Mouse (Mus musculus) neural tube, embryonic 11.5 days (tissue): ENCODE measurements around the gene S1pr5. TPM values are rescaled to one million over a fixed set of nuclear protein-coding genes. Genes with fewer than 3 reads are reported as not detected.

Experiments used
- ATAC-seq: fragments of 200-750 bp; cut with Nextera tagmentation; 2 replicates; pipeline ENCODE4 v1.8.0; 2017; ENCODE audit warnings: moderate number of reproducible peaks, mild to moderate bottlenecking, moderate TSS enrichment, moderate library complexity; ENCODE audit not compliant: insufficient read depth, low FRiP score, low TSS enrichment
- DNase-seq: peaks from one replicate; pipeline ENCODE4 v3.0.0-alpha.2; 2015; ENCODE audit warnings: low spot score
- H3K27ac ChIP-seq: fragments of 300-500 bp; sonication (generic); 2 replicates; pipeline ENCODE4 v1.5.1; 2014; ENCODE audit warnings: low read depth, mild to moderate bottlenecking, low read length
- H3K27me3 ChIP-seq: fragments of 300-500 bp; sonication (generic); 2 replicates; pipeline ENCODE4 v1.6.1; 2014; ENCODE audit warnings: mild to moderate bottlenecking, low read length, mixed read lengths; ENCODE audit not compliant: control insufficient read depth, insufficient read depth
- H3K36me3 ChIP-seq: fragments of 300-500 bp; sonication (generic); 2 replicates; pipeline ENCODE4 v1.6.1; 2014; ENCODE audit warnings: mild to moderate bottlenecking, low read length, moderate library complexity, mixed read lengths; ENCODE audit not compliant: control insufficient read depth, insufficient read depth
- H3K4me1 ChIP-seq: fragments of 300-500 bp; sonication (generic); 2 replicates; pipeline ENCODE4 v1.6.1; 2014; ENCODE audit warnings: low read length, mixed read lengths; ENCODE audit not compliant: control insufficient read depth, insufficient read depth
- H3K4me2 ChIP-seq: fragments of 300-500 bp; sonication (generic); 2 replicates; pipeline ENCODE4 v1.6.1; 2014; ENCODE audit warnings: low read depth, mild to moderate bottlenecking, moderate library complexity
- H3K4me3 ChIP-seq: fragments of 300-500 bp; sonication (generic); 2 replicates; pipeline ENCODE4 v1.5.1; 2014; ENCODE audit warnings: low read depth, low read length
- H3K9ac ChIP-seq: fragments of 300-500 bp; sonication (generic); 2 replicates; pipeline ENCODE4 v1.6.1; 2014; ENCODE audit warnings: mild to moderate bottlenecking, low read length
- H3K9me3 ChIP-seq: fragments of 300-500 bp; sonication (generic); 2 replicates; pipeline ENCODE4 v1.6.1; 2016; ENCODE audit warnings: low read length; ENCODE audit not compliant: control insufficient read depth
- WGBS: fragments of 180-500 bp; shearing (Covaris S2); extraction: QIAGEN DNeasy Blood & Tissue Kit; methylation state at CpG from one replicate; pipeline ENCODE4 v1.1.7; 2014; 5-methylcytosine and 5-hydroxymethylcytosine counted together
- polyA plus RNA-seq: library from polyadenylated mRNA; unstranded; fragments of >200 nt; fragmentation: Nextera tagmentation; extraction: Ambion mirVana; gene quantifications from 2 replicates; pipeline ENCODE4 v1.2.1, GENCODE M21; 2014

S1pr5 gene
- polyA plus RNA-seq, 1 experiment from 2014 or later = 0.73 TPM

GRCm38 (mm10) chr9:21236991-21237367 lies 11.3 kb downstream of the S1pr5 start:
- Histone ChIP-seq H3K4me2 (peak overlapping the region; percentile 71), H3K36me3 (peaks cover 11% of the 10 kb centered on the region), H3K27ac (no peak overlapping the region), H3K4me1 (peaks cover 8% of the 10 kb centered on the region; the same call in 1 of the 2 replicates), H3K4me3 (no peak overlapping the region), H3K27me3 (no peaks in the 10 kb centered on the region), H3K9ac (no peak overlapping the region), H3K9me3 (no peaks in the 10 kb centered on the region)
- WGBS = 88% methylated on average over 25 of the region's 25 CpGs
- DNase-seq = no peak
- ATAC-seq = no peak

DNA sequence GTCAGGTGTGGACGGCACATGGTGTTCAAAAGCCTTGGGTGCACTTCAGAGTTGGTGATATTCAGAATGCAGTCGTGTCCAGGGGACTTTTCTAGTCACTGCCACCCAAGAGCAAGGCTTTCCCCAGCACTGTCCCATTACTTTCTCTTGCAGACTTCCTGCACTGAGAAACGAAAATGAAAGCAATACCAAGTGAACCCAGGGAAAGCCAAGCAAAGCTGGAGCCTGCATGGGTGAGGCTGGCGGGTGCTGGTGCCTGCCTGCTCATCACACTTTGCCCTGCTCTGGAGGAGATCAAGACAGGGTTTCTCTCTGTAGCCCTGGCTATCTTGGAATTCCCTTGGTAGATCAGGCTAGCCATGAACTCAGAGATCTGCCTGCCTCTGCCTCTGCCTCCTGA lies 12.9 kb downstream of the S1pr5 start:
- Histone ChIP-seq H3K27ac (no peak overlapping the region), H3K9ac (no peak overlapping the region), H3K4me1 (peaks cover 8% of the 10 kb centered on the region; the same call in 1 of the 2 replicates), H3K9me3 (no peaks in the 10 kb centered on the region), H3K4me3 (no peak overlapping the region), H3K36me3 (peaks cover 11% of the 10 kb centered on the region), H3K4me2 (no peak overlapping the region), H3K27me3 (no peaks in the 10 kb centered on the region)
- 85% methylated on average over 4 of the region's 4 CpGs for WGBS
- ATAC-seq = no peak
- DNase-seq = no peak

- Histone ChIP-seq H3K27me3 (no peaks in the 10 kb centered on the region), H3K4me1 (peaks cover 8% of the 10 kb centered on the region; the same call in 1 of the 2 replicates), H3K4me2 (no peak overlapping the region), H3K9me3 (no peaks in the 10 kb centered on the region), H3K27ac (no peak overlapping the region), H3K9ac (no peak overlapping the region), H3K36me3 (peaks cover 14% of the 10 kb centered on the region), H3K4me3 (no peak overlapping the region)
- ATAC-seq = no peak
- no peak for DNase-seq
- 81% methylated on average over 28 of the region's 28 CpGs for WGBS
These were observed 14.4 kb downstream of the S1pr5 start for GRCm38 (mm10) chr9:21233805-21234204.

GRCm38 (mm10) chr9:21233366-21233765 lies 14.9 kb downstream of the S1pr5 start:
- Histone ChIP-seq H3K4me3 (no peak overlapping the region), H3K4me1 (peaks cover 8% of the 10 kb centered on the region; the same call in 1 of the 2 replicates), H3K9me3 (no peaks in the 10 kb centered on the region), H3K27ac (no peak overlapping the region), H3K27me3 (no peaks in the 10 kb centered on the region), H3K4me2 (no peak overlapping the region), H3K36me3 (peaks cover 14% of the 10 kb centered on the region), H3K9ac (no peak overlapping the region)
- no peak for ATAC-seq
- WGBS = 89% methylated on average over 29 of the region's 29 CpGs
- DNase-seq = no peak

DNA sequence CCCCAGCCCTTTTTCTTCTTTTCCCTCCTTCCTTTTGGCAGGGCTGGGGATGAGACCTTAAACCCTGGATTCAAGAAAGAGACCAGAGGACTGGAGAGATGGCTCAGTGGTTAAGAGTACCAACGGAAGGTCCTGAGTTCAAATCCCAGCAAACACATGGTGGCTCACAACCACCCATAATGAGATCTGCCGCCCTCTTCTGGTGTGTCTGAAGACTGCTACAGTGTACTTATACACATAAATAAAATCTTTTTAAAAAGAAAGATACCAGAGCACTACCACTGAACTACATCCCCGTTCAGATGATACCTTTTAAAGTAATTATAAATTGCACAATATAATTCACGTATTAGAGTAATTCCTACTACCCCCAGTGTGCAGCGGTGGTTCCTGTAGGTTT lies 15.4 kb downstream of the S1pr5 start:
- Histone ChIP-seq H3K4me2 (no peak overlapping the region), H3K27me3 (no peaks in the 10 kb centered on the region), H3K9me3 (no peaks in the 10 kb centered on the region), H3K4me3 (no peak overlapping the region), H3K27ac (no peak overlapping the region), H3K36me3 (peaks cover 14% of the 10 kb centered on the region), H3K9ac (no peak overlapping the region), H3K4me1 (peaks cover 7% of the 10 kb centered on the region; the same call in 1 of the 2 replicates)
- 89% methylated on average over 5 of the region's 5 CpGs for WGBS
- DNase-seq = no peak
- no peak for ATAC-seq

DNA sequence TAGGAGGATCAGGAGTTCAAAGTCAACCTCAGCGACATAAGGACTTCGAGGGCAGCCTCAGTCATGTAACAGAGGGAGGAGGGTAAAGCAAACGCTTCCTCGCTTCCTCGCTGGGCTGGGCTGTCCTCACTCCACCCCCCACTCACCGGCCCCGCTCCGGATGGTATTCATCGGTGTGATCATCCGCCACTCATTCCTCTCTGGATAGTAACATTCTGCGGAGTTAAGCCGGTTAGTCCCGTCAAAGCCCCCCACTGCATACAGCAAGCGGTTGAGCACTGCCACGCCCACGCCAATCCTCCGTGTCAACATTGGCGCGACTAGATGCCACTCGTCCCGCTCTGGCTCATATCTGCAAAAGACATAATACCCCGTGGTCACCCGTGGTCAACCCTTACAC lies 16.7 kb downstream of the S1pr5 start:
- peaks cover 14% of the 10 kb centered on the region for H3K36me3 ChIP-seq
- H3K4me3 ChIP-seq = no peak overlapping the region
- no peak overlapping the region for H3K4me2 ChIP-seq
- peak; percentile 9 for DNase-seq
- 57% methylated on average over 23 of the region's 23 CpGs for WGBS
- no peak for ATAC-seq
- H3K9me3 ChIP-seq = no peaks in the 10 kb centered on the region
- no peaks in the 10 kb centered on the region for H3K4me1 ChIP-seq
- H3K27ac ChIP-seq = no peak overlapping the region
- no peaks in the 10 kb centered on the region for H3K27me3 ChIP-seq
- no peak overlapping the region for H3K9ac ChIP-seq

DNA sequence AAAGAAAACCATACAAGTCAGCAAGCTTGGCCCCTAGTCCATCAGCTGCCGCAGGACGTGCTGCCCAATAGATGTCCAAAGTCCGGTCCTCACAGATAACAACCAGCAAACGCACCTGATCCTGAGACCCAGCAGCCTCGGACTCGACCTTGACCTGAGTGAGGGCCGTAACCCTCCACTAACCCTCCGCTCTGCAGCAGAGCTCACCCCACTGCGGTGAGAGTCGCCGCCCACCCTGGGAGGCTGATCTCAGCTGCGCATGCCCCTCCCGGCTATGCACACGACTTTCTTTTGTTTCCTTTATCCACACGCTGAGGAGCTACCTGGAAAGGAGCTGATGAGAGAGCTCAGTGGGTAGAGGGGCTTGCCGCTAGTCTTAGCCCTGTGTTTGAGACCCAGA lies 20.9 kb downstream of the S1pr5 start:
- WGBS = 15% methylated on average over 16 of the region's 16 CpGs
- peak overlapping the region; percentile 19 for H3K4me2 ChIP-seq
- H3K27ac ChIP-seq = no peak overlapping the region
- no peaks in the 10 kb centered on the region for H3K9me3 ChIP-seq
- DNase-seq = no peak
- H3K36me3 ChIP-seq = peaks cover 3% of the 10 kb centered on the region
- ATAC-seq = no peak; the same call in 1 of the 2 replicates
- H3K4me3 ChIP-seq = no peak overlapping the region
- H3K4me1 ChIP-seq = no peaks in the 10 kb centered on the region
- peak overlapping the region; percentile 46 for H3K9ac ChIP-seq
- no peaks in the 10 kb centered on the region for H3K27me3 ChIP-seq

GRCm38 (mm10) chr9:21225415-21225758 lies 22.9 kb downstream of the S1pr5 start:
- Histone ChIP-seq H3K9ac (peak overlapping the region; percentile 1; the same call in 1 of the 2 replicates), H3K27ac (no peak overlapping the region), H3K4me3 (peak overlapping the region; percentile 4; the same call in 1 of the 2 replicates), H3K36me3 (peaks cover 3% of the 10 kb centered on the region), H3K27me3 (no peaks in the 10 kb centered on the region), H3K4me2 (peak overlapping the region; percentile 42), H3K4me1 (no peaks in the 10 kb centered on the region), H3K9me3 (no peaks in the 10 kb centered on the region)
- ATAC-seq = no peak
- whole genome bisulfite sequencing = 8% methylated on average over 7 of the region's 7 CpGs
- no peak for DNase-seq

DNA sequence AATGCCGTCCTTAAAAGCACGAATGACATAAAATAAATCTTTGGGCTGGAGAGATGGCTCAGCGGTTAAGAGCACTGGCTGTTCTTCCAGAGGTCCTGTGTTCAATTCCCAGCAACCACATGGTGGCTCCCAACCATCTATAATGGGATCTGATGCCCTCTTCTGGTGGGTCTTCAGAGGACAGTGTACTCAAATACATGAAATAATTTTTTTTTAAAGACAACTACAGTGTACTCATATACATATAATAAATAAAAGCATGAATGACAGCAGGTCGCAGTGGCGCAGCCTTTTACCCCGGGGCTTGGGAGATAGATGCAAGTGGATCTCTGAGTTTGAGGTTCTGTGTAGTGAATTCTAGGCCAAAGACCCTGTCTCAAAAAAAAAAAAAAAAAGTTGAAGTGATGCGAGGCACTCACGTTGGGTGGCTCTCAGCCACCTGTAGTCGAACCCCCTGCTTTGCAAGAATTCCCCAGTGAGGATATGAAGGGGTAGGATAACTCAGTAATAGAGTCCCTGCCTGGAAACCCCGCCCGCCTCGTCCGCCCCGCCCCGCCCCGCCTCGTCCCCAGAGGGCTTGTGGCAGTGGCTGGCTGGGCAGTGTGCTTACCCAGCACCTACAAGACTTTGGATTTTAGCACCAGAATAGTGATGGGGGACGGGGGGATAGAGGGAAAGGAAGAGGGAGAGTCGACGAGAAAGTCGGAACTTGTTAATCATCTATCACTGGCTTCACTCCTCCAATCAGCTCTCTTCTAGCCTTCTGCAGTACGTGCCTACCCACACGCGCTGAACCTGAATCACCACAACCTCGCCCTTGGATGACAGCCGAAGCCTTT lies 23.4 kb downstream of the S1pr5 start:
- Histone ChIP-seq H3K36me3 (peaks cover 3% of the 10 kb centered on the region; the same call in 1 of the 2 replicates), H3K4me1 (no peaks in the 10 kb centered on the region), H3K9me3 (no peaks in the 10 kb centered on the region), H3K4me3 (peak overlapping the region; percentile 4; the same call in 1 of the 2 replicates), H3K4me2 (peak overlapping the region; percentile 42), H3K27ac (no peak overlapping the region), H3K27me3 (no peaks in the 10 kb centered on the region), H3K9ac (peak overlapping the region; percentile 3; the same call in 1 of the 2 replicates)
- ATAC-seq (no peak), DNase-seq (peak; percentile 63)
- 19% methylated on average over 26 of the region's 26 CpGs for WGBS
